Mouse (Mus musculus) midbrain, embryonic 12.5 days (tissue): ENCODE measurements at regions not wholly inside any gene's neighbourhood (a gene's known extent, or its start where the extent isn't known, plus 50 kb on each side); places are given as distances from the start of the nearest gene placed in this dataset.

Experiments
- ATAC-seq: fragments of 200-750 bp; cut with Nextera tagmentation; 2 replicates; pipeline ENCODE4 v1.8.0; 2017; ENCODE audit warnings: low read depth, moderate TSS enrichment, moderate library complexity; ENCODE audit not compliant: low FRiP score
- H3K27ac ChIP-seq: fragments of 300-500 bp; sonication (generic); replicated peaks from 2 replicates; pipeline ENCODE4 v1.5.1; 2016; ENCODE audit warnings: mild to moderate bottlenecking
- H3K27me3 ChIP-seq: fragments of 300-500 bp; sonication (generic); 2 replicates; pipeline ENCODE4 v1.6.1; 2016; ENCODE audit warnings: mild to moderate bottlenecking
- H3K36me3 ChIP-seq: fragments of 300-500 bp; sonication (generic); 2 replicates; pipeline ENCODE4 v1.6.1; 2016
- H3K4me1 ChIP-seq: fragments of 300-500 bp; sonication (generic); 2 replicates; pipeline ENCODE4 v1.6.1; 2016
- H3K4me2 ChIP-seq: fragments of 300-500 bp; sonication (generic); replicated peaks from 2 replicates; pipeline ENCODE4 v1.6.1; 2016; ENCODE audit warnings: mild to moderate bottlenecking, moderate library complexity
- H3K4me3 ChIP-seq: fragments of 300-500 bp; sonication (generic); 2 replicates; pipeline ENCODE4 v1.5.1; 2016; ENCODE audit warnings: mild to moderate bottlenecking
- H3K9ac ChIP-seq: fragments of 300-500 bp; sonication (generic); replicated peaks from 2 replicates; pipeline ENCODE4 v1.6.1; 2016; ENCODE audit warnings: mild to moderate bottlenecking, moderate library complexity
- H3K9me3 ChIP-seq: fragments of 300-500 bp; sonication (generic); 2 replicates; pipeline ENCODE4 v1.6.1; 2016; ENCODE audit warnings: mild to moderate bottlenecking
- WGBS: fragments of 180-500 bp; shearing (Covaris S2); methylation state at CpG from one replicate; pipeline ENCODE4 v1.1.7; 2016; 5-methylcytosine and 5-hydroxymethylcytosine counted together

- Histone ChIP-seq H3K4me3 (no peak overlapping the region), H3K27me3 (no peaks in the 10 kb centered on the region), H3K4me2 (no peak overlapping the region), H3K4me1 (peaks cover 2% of the 10 kb centered on the region; the same call in 1 of the 2 replicates), H3K9ac (no peak overlapping the region), H3K27ac (no peak overlapping the region), H3K36me3 (no peaks in the 10 kb centered on the region), H3K9me3 (no peaks in the 10 kb centered on the region)
- no peak for ATAC-seq
- WGBS, result 69% methylated on average over 15 of the region's 15 CpGs
Measured at GRCm38 (mm10) chr8:89107895-89108660, 64.1 kb upstream of the Sall1 start.

DNA sequence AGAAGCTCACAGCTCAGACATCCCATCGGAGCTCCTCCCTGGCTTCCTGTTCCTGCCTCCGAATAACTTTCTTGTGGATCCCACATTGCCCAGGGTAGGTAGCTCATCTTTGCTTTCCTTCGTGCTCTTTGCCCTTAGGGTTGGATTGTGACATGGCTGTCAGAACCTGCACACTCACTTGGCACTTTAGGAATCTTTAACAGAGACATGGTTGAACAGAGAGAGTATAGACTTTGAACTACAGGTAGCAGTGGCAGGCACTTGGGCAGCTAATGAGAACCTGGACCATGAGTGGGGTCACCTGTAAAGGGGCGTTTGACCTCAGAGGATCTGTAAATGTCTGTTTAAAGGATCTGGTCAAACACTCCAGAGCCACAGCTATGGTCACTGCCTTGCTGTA, 62.4 kb upstream of the Sall1 start:
- no peaks in the 10 kb centered on the region for H3K27me3 ChIP-seq
- ATAC-seq, result no peak
- 88% methylated on average over 4 of the region's 4 CpGs for WGBS
- no peaks in the 10 kb centered on the region for H3K36me3 ChIP-seq
- H3K4me1 ChIP-seq, result peaks cover 2% of the 10 kb centered on the region; the same call in 1 of the 2 replicates
- no peaks in the 10 kb centered on the region for H3K9me3 ChIP-seq
- no peak overlapping the region for H3K4me2 ChIP-seq
- H3K27ac ChIP-seq, result no peak overlapping the region
- H3K4me3 ChIP-seq, result no peak overlapping the region
- no peak overlapping the region for H3K9ac ChIP-seq

GRCm38 (mm10) chr8:89097396-89097795, 53.4 kb upstream of the Sall1 start:
- WGBS, result 85% methylated on average over 4 of the region's 4 CpGs
- no peak overlapping the region for H3K4me3 ChIP-seq

More at GRCm38 (mm10) chr8:89097396-89097795, 53.4 kb upstream of the Sall1 start:
- Histone ChIP-seq H3K4me1 (no peaks in the 10 kb centered on the region), H3K27me3 (no peaks in the 10 kb centered on the region), H3K4me2 (no peak overlapping the region), H3K27ac (no peak overlapping the region), H3K36me3 (no peaks in the 10 kb centered on the region), H3K9ac (no peak overlapping the region), H3K9me3 (no peaks in the 10 kb centered on the region)
- ATAC-seq, result no peak
